Mouse (Mus musculus): ENCODE measurements around the gene Mif4gd. TPM values are rescaled to one million over a fixed set of nuclear protein-coding genes. Genes with fewer than 3 reads are reported as not detected.

Gene Mif4gd
- total and polyA plus RNA-seq, 3 experiments, result 42.0 to 62.9 TPM; not detected in 1

DNA sequence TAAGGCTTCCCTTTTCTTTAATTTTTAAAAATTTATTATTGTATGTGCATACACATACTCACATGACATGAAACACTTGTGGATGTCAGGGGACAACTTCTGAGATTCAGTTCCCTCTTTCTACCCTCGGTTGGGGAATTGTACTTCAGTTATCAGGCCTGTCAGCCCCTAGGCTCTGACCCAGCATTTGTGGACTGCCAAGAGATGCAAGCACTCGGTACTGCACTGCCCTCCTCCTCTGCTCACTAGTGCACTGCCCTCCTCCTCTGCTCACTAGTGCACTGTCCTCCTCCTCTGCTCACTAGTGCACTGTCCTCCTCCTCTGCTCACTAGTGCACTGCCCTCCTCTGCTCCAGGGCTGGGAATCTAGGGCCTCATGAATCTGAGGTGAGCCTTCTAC is 41.4 kb upstream of the Mif4gd start:
- no peak overlapping the region for H3K4me3 ChIP-seq (ENCODE audit: control insufficient read depth in 1 of 2, insufficient read depth in 1 of 2, low read depth in 2 of 2, low read length in 2 of 2)
- no peaks in the 10 kb centered on the region for H3K27me3 ChIP-seq (ENCODE audit: control insufficient read depth in 1 of 2, insufficient read depth in 2 of 2, low read length in 2 of 2)
- H3K9ac ChIP-seq (ENCODE audit: control insufficient read depth, low read depth, low read length, poor library complexity, severe bottlenecking), result no peak overlapping the region
- H3K36me3 ChIP-seq (ENCODE audit: control insufficient read depth in 1 of 2, insufficient read depth in 2 of 2, low read length in 2 of 2), result peaks cover 6 to 42% of the 10 kb centered on the region in 2 experiments
- H3K79me2 ChIP-seq (ENCODE audit: control insufficient read depth, insufficient read depth, low read length, poor library complexity), result peaks cover 34% of the 10 kb centered on the region
- TF ChIP-seq CHD2 (IDR thresholded peaks at IDR 0.05; ENCODE audit: low read length) (no peak), ETS1 (IDR thresholded peaks at IDR 0.05; ENCODE audit: low read depth, low read length) (no peak), USF1 (IDR thresholded peaks at IDR 0.05; ENCODE audit: low read depth, low read length) (no peak), RAD21 (IDR thresholded peaks at IDR 0.05; ENCODE audit: low read depth, low read length) (no peak), MEF2A (IDR thresholded peaks at IDR 0.05; ENCODE audit: extremely low read depth, insufficient replicate concordance, low read depth, low read length, poor library complexity, severe bottlenecking) (no peak), USF2 (IDR thresholded peaks at IDR 0.05; ENCODE audit: borderline replicate concordance in 1 of 2, insufficient read depth in 1 of 2, low read depth in 1 of 2, low read length in 2 of 2) (no peak), NELFE (IDR thresholded peaks at IDR 0.05; ENCODE audit: low read depth, low read length) (no peak), ELF1 (IDR thresholded peaks at IDR 0.05; ENCODE audit: low read depth, low read length) (no peak), UBTF (IDR thresholded peaks at IDR 0.05; ENCODE audit: borderline replicate concordance, insufficient read depth, low read depth, low read length) (no peak), EP300 (IDR thresholded peaks at IDR 0.05; ENCODE audit: low read depth in 1 of 2, low read length in 2 of 2) (no peak), ZC3H11A (IDR thresholded peaks at IDR 0.05; ENCODE audit: low read depth, low read length) (no peak), MAX (IDR thresholded peaks at IDR 0.05; ENCODE audit: low read length) (no peak), KAT2A (conservative IDR thresholded peaks at IDR 0.05; ENCODE audit: low read depth, low read length) (no peak), SIN3A (IDR thresholded peaks at IDR 0.05; ENCODE audit: low read length) (no peak), TAL1 (IDR thresholded peaks at IDR 0.05; ENCODE audit: low read length) (no peak), POLR2AphosphoS5 (IDR thresholded peaks at IDR 0.05; ENCODE audit: borderline replicate concordance, low read depth, low read length) (no peak), TCF12 (IDR thresholded peaks at IDR 0.05; ENCODE audit: low read depth, low read length) (no peak), ZNF384 (IDR thresholded peaks at IDR 0.05; ENCODE audit: low read depth, low read length) (no peak), JUND (IDR thresholded peaks at IDR 0.05; ENCODE audit: low read depth, low read length) (no peak)
- H3K27ac ChIP-seq (ENCODE audit: control insufficient read depth, low read depth, low read length), result no peak overlapping the region
- no peak for DNase-seq (ENCODE audit: low read depth, low spot score)
- peaks cover 5 to 6% of the 10 kb centered on the region in 2 experiments for H3K4me1 ChIP-seq (ENCODE audit: control insufficient read depth in 1 of 2, insufficient read depth in 2 of 2, low read length in 2 of 2)
- H3K9me3 ChIP-seq (replicated peaks; ENCODE audit: insufficient read depth, low read length), result no peaks in the 10 kb centered on the region

DNA sequence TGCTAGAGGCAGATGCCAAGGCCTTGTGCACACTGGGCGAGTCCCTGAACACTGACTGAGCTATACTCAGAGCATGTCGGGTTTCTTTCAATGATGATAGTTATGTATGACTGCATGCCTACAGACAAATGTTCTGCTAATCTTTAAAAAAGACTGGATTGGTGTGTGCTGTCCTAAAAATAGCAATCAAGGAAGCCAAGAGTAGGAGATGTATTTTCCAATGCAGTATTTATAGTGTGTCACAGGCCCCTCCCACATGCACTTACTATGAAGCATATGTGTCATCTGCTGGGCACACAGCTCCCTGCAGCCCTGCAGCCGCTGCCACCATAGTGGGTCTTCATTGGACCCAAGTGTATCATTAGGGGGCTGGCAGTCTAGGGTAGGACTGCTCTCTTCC is 40.4 kb upstream of the Mif4gd start:
- peaks cover 0 to 45% of the 10 kb centered on the region in 2 experiments; a peak in 3 of 4 replicates for H3K36me3 ChIP-seq (ENCODE audit: control insufficient read depth in 1 of 2, insufficient read depth in 2 of 2, low read length in 2 of 2)
- no peak overlapping the region for H3K4me3 ChIP-seq (ENCODE audit: control insufficient read depth in 1 of 2, insufficient read depth in 1 of 2, low read depth in 2 of 2, low read length in 2 of 2)
- no peak overlapping the region for H3K9ac ChIP-seq (ENCODE audit: control insufficient read depth, low read depth, low read length, poor library complexity, severe bottlenecking)
- H3K9me3 ChIP-seq (replicated peaks; ENCODE audit: insufficient read depth, low read length), result no peaks in the 10 kb centered on the region
- H3K79me2 ChIP-seq (ENCODE audit: control insufficient read depth, insufficient read depth, low read length, poor library complexity), result peaks cover 26% of the 10 kb centered on the region
- H3K27me3 ChIP-seq (ENCODE audit: control insufficient read depth in 1 of 2, insufficient read depth in 2 of 2, low read length in 2 of 2), result no peaks in the 10 kb centered on the region
- no peaks in the 10 kb centered on the region for H3K4me1 ChIP-seq (ENCODE audit: control insufficient read depth in 1 of 2, insufficient read depth in 2 of 2, low read length in 2 of 2)
- no peak overlapping the region for H3K27ac ChIP-seq (ENCODE audit: control insufficient read depth, low read depth, low read length)
- TF ChIP-seq MXI1 (IDR thresholded peaks at IDR 0.05; ENCODE audit: low read depth, low read length), result no peak
- no peak for DNase-seq (ENCODE audit: low read depth, low spot score)

Measured in MEL (cell line).